Mouse (Mus musculus) spleen, adult 2 months (tissue): Measurements from ENCODE around the gene H2-T24.

Experiments
- CTCF ChIP-seq: fragments of 200-500 bp; IDR thresholded peaks from 2 replicates; pipeline ENCODE4 v1.5.1; 2011; ENCODE audit warnings: mild to moderate bottlenecking, inconsistent platforms; ENCODE audit not compliant: insufficient read depth, insufficient read length, insufficient replicate concordance; ENCODE audit errors: extremely low read depth
- POLR2A ChIP-seq: fragments of 200-500 bp; IDR thresholded peaks from 2 replicates; pipeline ENCODE4 v1.6.1; 2011; ENCODE audit warnings: low read depth, low read length, inconsistent platforms

DNA sequence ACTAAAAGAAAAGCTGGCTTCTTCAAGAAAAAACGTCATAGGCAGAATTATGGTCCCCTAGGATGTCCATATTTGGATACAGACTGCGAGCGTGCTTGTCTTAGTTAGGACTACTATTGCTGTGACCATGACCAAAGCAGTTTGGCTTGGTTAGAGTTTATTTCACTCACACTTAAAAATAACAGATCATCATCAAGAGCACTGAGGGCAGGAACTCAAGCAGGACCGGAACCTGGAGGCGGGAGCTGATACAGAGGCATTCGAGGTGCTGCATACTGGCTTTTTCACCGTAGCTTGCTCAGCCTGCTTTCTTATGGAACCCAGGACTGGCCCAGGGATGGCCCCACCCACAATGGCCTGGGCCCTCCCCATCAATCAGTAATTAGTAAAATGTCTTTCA is 17.0 kb downstream of the H2-T24 start:
- TF ChIP-seq CTCF (no peak), POLR2A (no peak)
